Mouse (Mus musculus): ENCODE results near the gene Olfr486. TPM values are rescaled to one million over a fixed set of nuclear protein-coding genes. Genes with fewer than 3 reads are reported as not detected.

Olfr486 gene
- total RNA-seq (2023) = not detected

GRCm38 (mm10) chr7:108172642-108173041, at the start of gene Olfr486:
Olfr486 (minus strand) TSS chr7:108172742.

GRCm38 (mm10) chr7:108214536-108214935, 42.0 kb upstream of the Olfr486 start, which contains the start of gene Olfr487:
Olfr487 (minus strand) TSS chr7:108214636.

GRCm38 (mm10) chr7:108159771-108160170, 12.8 kb downstream of the Olfr486 start, which contains the start of gene Olfr485:
Olfr485 (minus strand) TSS chr7:108159871.

GRCm38 (mm10) chr7:108127349-108127748, 45.2 kb downstream of the Olfr486 start, which contains the start of gene Olfr484:
Olfr484 (minus strand) TSS chr7:108127449.

Other genes starting within 250 kb of the Olfr486 start
- not detected for gene Olfr473, start 242.3 kb downstream of the Olfr486 start, total RNA-seq (2023)
- not detected for gene Olfr474, start 218.1 kb downstream of the Olfr486 start, total RNA-seq (2023)
- not detected for gene Olfr476, start 207.9 kb downstream of the Olfr486 start, total RNA-seq (2023)
- gene Olfr477, start 186.0 kb downstream of the Olfr486 start, total RNA-seq (2023) = not detected
- not detected for gene Olfr478, start 138.8 kb downstream of the Olfr486 start, total RNA-seq (2023)
- not detected for gene Olfr479, start 122.0 kb downstream of the Olfr486 start, total RNA-seq (2023)
- not detected for gene Olfr480, start 105.4 kb downstream of the Olfr486 start, total RNA-seq (2023)
- gene Olfr481, start 92.9 kb downstream of the Olfr486 start, total RNA-seq (2023) = not detected
- gene Olfr482, start 75.2 kb downstream of the Olfr486 start, total RNA-seq (2023) = 1 to 10 TPM; 1.2 to 1.7 TPM
- gene Olfr483, start 71.9 kb downstream of the Olfr486 start, total RNA-seq (2023) = not detected
- gene Olfr484, start 45.3 kb downstream of the Olfr486 start, total RNA-seq (2023) = not detected
- not detected for gene Olfr485, start 12.9 kb downstream of the Olfr486 start, total RNA-seq (2023)
- not detected for gene Olfr487, start 41.9 kb upstream of the Olfr486 start, total RNA-seq (2023)
- not detected for gene Olfr488, start 85.6 kb upstream of the Olfr486 start, total RNA-seq (2023)
- not detected for gene Olfr490, start 116.2 kb upstream of the Olfr486 start, total RNA-seq (2023)
- not detected for gene Olfr491, start 140.7 kb upstream of the Olfr486 start, total RNA-seq (2023)
- not detected for gene Olfr492, start 150.9 kb upstream of the Olfr486 start, total RNA-seq (2023)
- not detected for gene Olfr493, start 174.2 kb upstream of the Olfr486 start, total RNA-seq (2023)
- not detected for gene Olfr494, start 192.6 kb upstream of the Olfr486 start, total RNA-seq (2023)
- gene Olfr495, start 220.4 kb upstream of the Olfr486 start, total RNA-seq (2023) = not detected
- not detected for gene Olfr497, start 247.7 kb upstream of the Olfr486 start, total RNA-seq (2023)